16 mouse cellular contexts compared by ENCODE assay signal in the genomic region with DNA sequence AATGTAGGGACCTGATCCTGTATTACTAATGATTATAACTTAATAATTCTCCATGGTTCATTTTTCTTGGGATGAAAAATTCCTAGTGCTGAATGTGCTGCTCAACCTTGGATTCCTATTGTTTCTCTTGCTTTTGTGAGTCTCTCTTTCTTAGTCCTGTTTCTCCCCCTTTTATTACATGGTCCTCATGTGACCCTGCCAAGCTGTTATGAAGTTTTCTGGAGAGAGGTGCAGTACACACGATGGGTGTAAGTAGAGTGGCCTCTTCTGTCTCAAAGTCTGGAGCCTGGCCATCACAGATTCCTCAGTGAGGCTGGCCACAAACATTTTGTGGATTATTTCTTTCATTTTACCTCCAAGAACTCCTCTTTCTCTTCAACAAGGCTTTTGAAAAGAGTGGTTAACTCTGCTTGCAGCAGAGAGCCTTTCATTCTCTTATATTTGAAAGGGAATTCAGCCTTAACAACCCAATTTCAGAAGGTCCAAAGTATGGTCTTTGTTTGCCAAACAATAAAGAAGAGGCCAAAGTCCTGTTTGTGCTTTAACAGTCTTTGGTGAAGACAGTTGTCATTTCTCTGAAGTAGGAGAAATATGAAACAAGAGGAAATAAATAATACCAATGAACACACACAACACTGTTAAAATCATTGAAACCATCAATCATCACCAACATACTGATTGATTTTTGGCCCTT.
"Had no signal": no experiment of that assay in that cellular context is flagged by ENCODE, and none has a peak within 500 bp of the region (broad histone marks: within the 10 kb centered on the region; RNA-seq: fewer than 3 reads in every experiment).

No protein-coding gene starts in this region.

- H3K27ac ChIP-seq: lung, embryonic 15.5 days; macrophage; midbrain, embryonic 13.5 days; midbrain, embryonic 15.5 days; neural tube, embryonic 12.5 days; stomach, embryonic 15.5 days; stomach, postnatal 0 days had no signal

- H3K4me3 ChIP-seq: lung, embryonic 15.5 days; megakaryocyte, embryonic 14.5 days; midbrain, embryonic 13.5 days; midbrain, embryonic 15.5 days; neural tube, embryonic 12.5 days; stomach, embryonic 15.5 days had no signal

- H3K27me3 ChIP-seq: lung, embryonic 15.5 days; megakaryocyte, embryonic 14.5 days; midbrain, embryonic 13.5 days; midbrain, embryonic 15.5 days; neural tube, embryonic 12.5 days; stomach, embryonic 15.5 days had no signal

- DNase-seq: lung, adult 2 months; lung, postnatal 14 days; lung, postnatal 36 days; right cerebral cortex, postnatal 14 days; thymus, adult 2 months; thymus, postnatal 25 days had no signal

- H3K4me1 ChIP-seq: lung, embryonic 15.5 days; megakaryocyte, embryonic 14.5 days; midbrain, embryonic 13.5 days; midbrain, embryonic 15.5 days; neural tube, embryonic 12.5 days; stomach, embryonic 15.5 days had no signal

- H3K36me3 ChIP-seq: lung, embryonic 15.5 days; midbrain, embryonic 13.5 days; midbrain, embryonic 15.5 days; neural tube, embryonic 12.5 days; stomach, embryonic 15.5 days had no signal

- ATAC-seq: lung, postnatal 0 days; midbrain, embryonic 13.5 days; midbrain, embryonic 15.5 days had no signal

- H3K9me3 ChIP-seq: lung, embryonic 15.5 days; megakaryocyte, embryonic 14.5 days; midbrain, embryonic 13.5 days; midbrain, embryonic 15.5 days; neural tube, embryonic 12.5 days; stomach, embryonic 15.5 days had no signal

- H3K4me2 ChIP-seq: lung, embryonic 15.5 days; midbrain, embryonic 11.5 days; midbrain, embryonic 13.5 days; midbrain, embryonic 15.5 days; neural tube, embryonic 12.5 days; stomach, embryonic 15.5 days had no signal

- H3K9ac ChIP-seq: lung, embryonic 15.5 days; midbrain, embryonic 13.5 days; midbrain, embryonic 15.5 days; neural tube, embryonic 12.5 days; stomach, embryonic 15.5 days had no signal
